Mouse (Mus musculus): ENCODE measurements around the gene Tfap4.

- TF ChIP-seq CTCF (IDR thresholded peaks at IDR 0.05; ENCODE audit: low read depth, low read length) (no peak), POLR2A (IDR thresholded peaks at IDR 0.05; ENCODE audit: borderline replicate concordance, low read depth, low read length) (no peak)
Observed at GRCm38 (mm10) chr16:4512661-4513438, 46.8 kb downstream of the Tfap4 start.
